Mouse (Mus musculus): Measurements from ENCODE around the gene Uox.

The Uox gene

GRCm38 (mm10) chr3:146570148-146570782 is at the start of gene Uox:
TSS of gene Uox (plus strand) at chr3:146570426.
- no peak for DNase-seq (ENCODE audit: low spot score)

GRCm38 (mm10) chr3:146520798-146521651 is 49.2 kb upstream of the Uox start, which contains the start of gene Rpf1:
TSS of gene Rpf1 (minus strand) at chr3:146521429.
- DNase-seq (ENCODE audit: low spot score): peak; percentile 92

- DNase-seq (ENCODE audit: low spot score): peak; percentile 58
Observed at GRCm38 (mm10) chr3:146521652-146522020, 48.6 kb upstream of the Uox start.

- no peak for DNase-seq (ENCODE audit: low spot score)
Observed at GRCm38 (mm10) chr3:146528335-146528734, 41.9 kb upstream of the Uox start.

- no peak for DNase-seq (ENCODE audit: low spot score)
Observed at GRCm38 (mm10) chr3:146534986-146535385, 35.2 kb upstream of the Uox start.

- no peak for DNase-seq (ENCODE audit: low spot score)
Observed at GRCm38 (mm10) chr3:146540521-146541273, 29.5 kb upstream of the Uox start.

GRCm38 (mm10) chr3:146543632-146544031 is 26.6 kb upstream of the Uox start:
- no peak for DNase-seq (ENCODE audit: low spot score)

- no peak for DNase-seq (ENCODE audit: low spot score)
Observed at GRCm38 (mm10) chr3:146554816-146555215, 15.4 kb upstream of the Uox start.

- no peak for DNase-seq (ENCODE audit: low spot score)
Observed at GRCm38 (mm10) chr3:146556567-146556966, 13.7 kb upstream of the Uox start.

GRCm38 (mm10) chr3:146557507-146557906 is 12.7 kb upstream of the Uox start:
- no peak for DNase-seq (ENCODE audit: low spot score)

GRCm38 (mm10) chr3:146562936-146563335 is 7.3 kb upstream of the Uox start:
- DNase-seq (ENCODE audit: low spot score): no peak

- peak; percentile 87 for DNase-seq (ENCODE audit: low spot score)
Observed at GRCm38 (mm10) chr3:146564268-146565064, 5.8 kb upstream of the Uox start.

- no peak for DNase-seq (ENCODE audit: low spot score)
Observed at GRCm38 (mm10) chr3:146565065-146565411, 5.2 kb upstream of the Uox start.

GRCm38 (mm10) chr3:146567366-146567765 is 2.9 kb upstream of the Uox start:
- DNase-seq (ENCODE audit: low spot score): peak; percentile 17

- DNase-seq (ENCODE audit: low spot score): peak; percentile 74
Observed at GRCm38 (mm10) chr3:146567884-146568530, 2.2 kb upstream of the Uox start.

GRCm38 (mm10) chr3:146569594-146569993 is 632 bp upstream of the Uox start:
- DNase-seq (ENCODE audit: low spot score): no peak

GRCm38 (mm10) chr3:146570939-146571338 is 713 bp downstream of the Uox start:
- no peak for DNase-seq (ENCODE audit: low spot score)

- DNase-seq (ENCODE audit: low spot score): no peak
Observed at GRCm38 (mm10) chr3:146571341-146571740, 1.1 kb downstream of the Uox start.

- DNase-seq (ENCODE audit: low spot score): no peak
Observed at GRCm38 (mm10) chr3:146577591-146577990, 7.4 kb downstream of the Uox start.

GRCm38 (mm10) chr3:146580039-146580729 is 10.0 kb downstream of the Uox start:
- DNase-seq (ENCODE audit: low spot score): no peak

GRCm38 (mm10) chr3:146583478-146583877 is 13.3 kb downstream of the Uox start:
- DNase-seq (ENCODE audit: low spot score): no peak

Measured in MN1 (cell line).